Mouse (Mus musculus): ENCODE data around the gene Aipl1. TPM values are rescaled to one million over a fixed set of nuclear protein-coding genes. Genes with fewer than 3 reads are reported as not detected.

Gene Aipl1
- polyA plus RNA-seq (2015; fragmentation: Nextera tagmentation; extraction: Ambion mirVana), result 0.43 and 0.45 TPM in 2 replicates

DNA sequence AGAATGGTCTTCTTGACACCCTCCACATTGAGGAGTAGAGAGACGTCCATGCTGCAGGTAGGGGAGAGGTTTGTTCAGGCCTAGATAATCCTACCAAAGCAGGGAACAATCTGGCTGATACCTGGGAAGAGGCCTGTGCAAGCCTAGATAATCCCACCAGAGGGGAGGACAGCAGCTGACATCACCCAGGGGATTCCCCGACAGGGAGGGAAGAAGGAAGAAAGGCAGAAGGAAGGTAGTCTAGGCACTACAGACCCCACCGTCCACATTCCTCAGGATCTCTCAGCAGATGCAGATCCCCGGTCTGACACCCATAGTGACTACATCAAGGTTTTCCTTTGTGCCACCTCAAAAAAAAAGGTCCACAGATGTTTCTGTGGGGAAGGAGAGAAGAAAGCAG is at the start of gene Aipl1:
Gene Aipl1, minus strand, starts transcription at position 101 of the 400 bp plus-strand sequence.
- peaks cover 7% of the 10 kb centered on the region for H3K4me1 ChIP-seq

DNA sequence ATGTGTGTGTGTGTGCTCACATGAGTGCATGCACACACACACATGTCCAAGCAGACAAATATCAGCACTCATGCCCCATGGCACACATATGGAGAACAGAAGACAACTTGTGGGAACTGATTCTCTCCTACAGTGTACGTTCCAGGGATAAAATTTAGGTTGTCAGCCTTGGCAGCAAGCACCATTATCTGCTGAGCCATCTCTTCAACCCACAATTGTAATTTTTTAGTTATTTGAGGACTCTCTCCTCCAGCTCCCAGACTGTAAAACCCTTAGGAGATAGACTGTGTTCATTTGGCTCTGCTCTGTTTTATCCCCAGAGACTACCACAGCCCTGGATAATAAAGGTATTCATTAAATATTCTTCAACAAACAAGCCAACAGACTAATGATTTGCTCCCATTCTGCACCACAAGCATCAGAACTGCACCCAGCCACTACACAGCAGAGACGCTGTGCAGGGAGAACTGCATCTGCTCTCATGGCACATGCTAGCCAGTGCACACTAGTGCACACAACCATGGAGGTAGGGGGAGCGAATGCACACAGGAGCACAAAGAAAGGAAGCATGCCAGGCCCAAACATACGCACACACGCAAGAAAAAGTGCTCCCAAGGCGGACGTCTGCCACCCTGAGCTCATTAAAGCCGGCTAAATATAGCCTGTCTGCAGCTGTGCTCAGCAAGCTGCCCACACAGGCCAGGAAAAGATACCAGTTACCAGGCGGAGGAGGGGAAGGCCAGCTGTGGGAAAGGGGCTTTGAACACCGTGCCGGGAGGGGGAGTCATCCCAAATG is 49.1 kb upstream of the Aipl1 start:
- H3K27me3 ChIP-seq, result no peaks in the 10 kb centered on the region
- H3K4me1 ChIP-seq, result peaks cover 17% of the 10 kb centered on the region
- H3K4me3 ChIP-seq, result no peak overlapping the region
- peak; percentile 53; the same call in 1 of the 2 replicates for ATAC-seq (ENCODE audit: insufficient number of reproducible peaks, low FRiP score, low TSS enrichment, low read depth)
- peak overlapping the region; percentile 61; the same call in 1 of the 2 replicates for H3K27ac ChIP-seq
- H3K36me3 ChIP-seq, result no peaks in the 10 kb centered on the region
- WGBS, result 23% methylated on average over 11 of the region's 11 CpGs
- H3K9ac ChIP-seq, result no peak overlapping the region
- H3K9me3 ChIP-seq, result no peaks in the 10 kb centered on the region
- H3K4me2 ChIP-seq, result peak overlapping the region; percentile 2; the same call in 1 of the 2 replicates

More for the DNA sequence above, at the start of gene Aipl1:
- WGBS, result 73% methylated on average over 4 of the region's 4 CpGs
- Histone ChIP-seq H3K9ac (no peak within 1 kb of the TSS), H3K9me3 (no peaks in the 10 kb centered on the region), H3K4me2 (no peak within 1 kb of the TSS), H3K36me3 (no peaks in the 10 kb centered on the region), H3K27ac (no peak within 1 kb of the TSS), H3K27me3 (peaks cover 11% of the 10 kb centered on the region; the same call in 1 of the 2 replicates), H3K4me3 (no peak within 1 kb of the TSS)
- ATAC-seq (ENCODE audit: insufficient number of reproducible peaks, low FRiP score, low TSS enrichment, low read depth), result no peak

DNA sequence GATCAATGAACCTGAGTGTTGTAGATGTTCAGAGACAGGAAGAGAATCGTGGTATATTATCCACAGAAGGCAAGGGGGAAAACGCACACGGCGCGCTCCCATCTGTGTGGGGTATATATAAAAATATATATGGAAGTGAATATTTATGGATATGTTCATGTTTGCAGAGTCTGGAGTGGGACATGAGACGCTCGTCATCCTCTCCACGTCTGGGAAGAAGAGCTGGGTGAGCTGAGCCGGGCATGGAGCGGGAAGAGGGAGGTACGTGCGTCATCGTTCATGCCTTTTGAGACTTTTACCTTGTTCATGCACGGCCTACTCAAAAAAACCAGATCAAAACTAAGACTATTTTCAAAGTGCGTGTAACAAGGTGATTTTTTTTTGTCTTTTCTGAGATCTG is 47.0 kb upstream of the Aipl1 start:
- H3K4me2 ChIP-seq, result no peak overlapping the region
- H3K4me3 ChIP-seq, result no peak overlapping the region
- H3K27ac ChIP-seq, result no peak overlapping the region
- H3K9ac ChIP-seq, result no peak overlapping the region
- no peaks in the 10 kb centered on the region for H3K9me3 ChIP-seq
- peaks cover 17% of the 10 kb centered on the region for H3K4me1 ChIP-seq
- H3K36me3 ChIP-seq, result no peaks in the 10 kb centered on the region
- H3K27me3 ChIP-seq, result no peaks in the 10 kb centered on the region
- WGBS, result 93% methylated on average over 15 of the region's 15 CpGs
- no peak for ATAC-seq (ENCODE audit: insufficient number of reproducible peaks, low FRiP score, low TSS enrichment, low read depth)

DNA sequence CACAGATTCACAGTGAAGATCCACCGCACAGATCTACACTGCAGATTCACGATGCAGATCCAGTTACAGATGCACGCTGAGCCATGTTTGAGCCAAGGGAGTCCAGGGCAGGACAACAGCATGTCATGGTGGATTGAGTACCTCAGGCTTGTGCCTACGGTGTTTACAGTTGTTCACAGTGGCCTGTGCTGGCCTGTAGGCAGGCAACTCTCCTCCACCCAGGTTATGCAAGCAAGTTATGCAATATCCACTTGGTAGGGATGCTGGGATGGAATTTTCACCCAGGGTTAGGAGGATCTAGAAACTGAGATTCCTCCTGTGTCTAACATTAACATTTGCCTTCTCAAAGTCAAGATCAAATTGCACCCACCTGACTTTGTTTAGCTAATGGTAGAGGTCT is 45.3 kb upstream of the Aipl1 start:
- ATAC-seq (ENCODE audit: insufficient number of reproducible peaks, low FRiP score, low TSS enrichment, low read depth), result no peak
- Histone ChIP-seq H3K4me2 (no peak overlapping the region), H3K36me3 (no peaks in the 10 kb centered on the region), H3K4me3 (no peak overlapping the region), H3K4me1 (peaks cover 14% of the 10 kb centered on the region), H3K9ac (no peak overlapping the region), H3K27ac (no peak overlapping the region), H3K9me3 (no peaks in the 10 kb centered on the region), H3K27me3 (no peaks in the 10 kb centered on the region)
- WGBS, result 82% methylated on average over 4 of the region's 4 CpGs

DNA sequence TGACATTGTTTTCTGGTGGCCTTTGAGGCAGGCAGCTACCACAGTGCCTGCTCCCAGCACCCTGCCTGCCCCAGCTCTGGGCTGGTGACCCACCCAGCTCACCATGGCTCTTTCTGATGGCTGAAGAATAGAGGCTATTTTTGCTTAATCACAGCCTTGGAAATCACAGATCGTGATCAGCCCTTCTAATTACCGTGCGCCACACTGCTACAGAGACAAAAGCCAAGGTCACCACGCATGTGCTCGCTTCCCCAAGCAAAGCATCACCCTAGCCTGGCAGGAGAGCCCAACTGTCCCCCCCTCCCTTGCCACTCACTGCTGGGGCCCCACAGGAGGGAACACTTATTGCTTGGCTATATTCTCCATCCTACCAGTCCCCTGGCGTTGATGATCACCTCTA is 43.2 kb upstream of the Aipl1 start:
- Histone ChIP-seq H3K4me2 (no peak overlapping the region), H3K9me3 (no peaks in the 10 kb centered on the region), H3K4me3 (no peak overlapping the region), H3K4me1 (no peaks in the 10 kb centered on the region; the same call in 1 of the 2 replicates), H3K27me3 (no peaks in the 10 kb centered on the region), H3K27ac (no peak overlapping the region), H3K9ac (no peak overlapping the region), H3K36me3 (no peaks in the 10 kb centered on the region)
- WGBS, result 80% methylated on average over 6 of the region's 6 CpGs
- ATAC-seq (ENCODE audit: insufficient number of reproducible peaks, low FRiP score, low TSS enrichment, low read depth), result no peak

DNA sequence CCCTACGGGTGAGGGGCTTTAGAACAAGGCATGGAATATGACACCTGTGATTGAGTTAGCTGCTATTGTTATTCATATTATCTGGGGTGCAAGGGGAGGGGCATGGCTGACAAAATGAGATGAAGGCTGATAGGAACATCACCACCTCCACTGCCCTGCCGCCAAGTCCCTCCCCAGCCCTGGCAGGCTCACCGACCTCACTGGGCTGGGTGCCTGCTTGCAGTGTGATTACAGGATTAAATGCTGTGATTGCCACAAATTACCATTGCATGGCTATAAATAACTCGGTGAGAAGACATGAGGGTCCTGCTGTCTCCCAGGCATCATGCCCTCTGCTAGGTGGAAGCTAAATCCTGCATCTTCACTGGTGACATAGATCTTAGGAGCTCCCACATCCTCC is 41.3 kb upstream of the Aipl1 start:
- Histone ChIP-seq H3K4me2 (no peak overlapping the region), H3K27me3 (no peaks in the 10 kb centered on the region), H3K9me3 (no peaks in the 10 kb centered on the region), H3K4me3 (no peak overlapping the region), H3K4me1 (no peaks in the 10 kb centered on the region; the same call in 1 of the 2 replicates), H3K36me3 (no peaks in the 10 kb centered on the region), H3K27ac (no peak overlapping the region), H3K9ac (no peak overlapping the region)
- no peak for ATAC-seq (ENCODE audit: insufficient number of reproducible peaks, low FRiP score, low TSS enrichment, low read depth)
- 46% methylated on average over 4 of the region's 4 CpGs for WGBS

DNA sequence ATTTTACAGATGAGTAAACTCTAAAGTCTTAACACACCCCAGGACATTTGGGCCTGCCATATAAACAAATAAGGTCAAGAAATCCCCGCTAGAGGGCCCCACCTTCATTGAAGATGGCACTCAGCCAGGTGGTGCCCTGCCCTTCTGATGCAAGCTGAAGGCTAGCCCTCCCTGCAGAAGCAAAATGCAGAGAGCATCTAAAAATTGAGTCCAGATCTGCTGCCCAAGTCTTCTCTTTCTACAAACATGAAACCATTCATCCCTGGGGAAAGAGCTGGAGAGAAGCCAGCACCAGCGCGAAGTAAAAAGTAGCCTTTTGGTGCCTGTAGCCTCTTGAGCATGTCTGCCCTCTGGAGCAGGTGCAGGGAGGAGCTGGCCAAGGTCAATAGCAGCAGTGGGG is 40.7 kb upstream of the Aipl1 start:
- Histone ChIP-seq H3K4me1 (no peaks in the 10 kb centered on the region; the same call in 1 of the 2 replicates), H3K27me3 (no peaks in the 10 kb centered on the region), H3K36me3 (no peaks in the 10 kb centered on the region), H3K4me2 (no peak overlapping the region), H3K27ac (no peak overlapping the region), H3K9ac (no peak overlapping the region), H3K4me3 (no peak overlapping the region), H3K9me3 (no peaks in the 10 kb centered on the region)
- ATAC-seq (ENCODE audit: insufficient number of reproducible peaks, low FRiP score, low TSS enrichment, low read depth), result no peak
- WGBS, result 44% methylated on average over 3 of the region's 3 CpGs

DNA sequence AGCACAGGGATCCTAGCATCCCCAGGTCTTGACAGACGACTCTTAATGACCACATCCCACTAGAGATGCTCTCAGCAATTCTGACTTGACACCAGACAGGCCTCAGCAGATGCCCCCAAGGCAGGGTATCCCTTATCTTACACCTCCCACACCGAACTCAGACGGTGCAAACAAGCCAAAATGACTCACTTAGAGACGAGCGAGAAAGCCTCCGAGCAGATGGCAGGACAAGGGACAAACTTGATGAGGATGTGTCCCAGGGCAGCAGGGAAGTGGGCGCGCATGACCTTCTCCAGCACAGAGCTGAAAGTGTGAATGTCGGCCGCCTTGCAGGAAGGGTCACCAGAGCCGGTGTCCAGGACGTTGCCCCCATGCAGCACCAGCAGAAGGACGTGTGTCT is 36.9 kb upstream of the Aipl1 start:
- WGBS, result 76% methylated on average over 13 of the region's 13 CpGs
- Histone ChIP-seq H3K27me3 (no peaks in the 10 kb centered on the region), H3K36me3 (no peaks in the 10 kb centered on the region), H3K4me2 (no peak overlapping the region), H3K4me3 (no peak overlapping the region), H3K9ac (no peak overlapping the region), H3K27ac (no peak overlapping the region), H3K4me1 (no peaks in the 10 kb centered on the region; the same call in 1 of the 2 replicates), H3K9me3 (no peaks in the 10 kb centered on the region)
- no peak for ATAC-seq (ENCODE audit: insufficient number of reproducible peaks, low FRiP score, low TSS enrichment, low read depth)

DNA sequence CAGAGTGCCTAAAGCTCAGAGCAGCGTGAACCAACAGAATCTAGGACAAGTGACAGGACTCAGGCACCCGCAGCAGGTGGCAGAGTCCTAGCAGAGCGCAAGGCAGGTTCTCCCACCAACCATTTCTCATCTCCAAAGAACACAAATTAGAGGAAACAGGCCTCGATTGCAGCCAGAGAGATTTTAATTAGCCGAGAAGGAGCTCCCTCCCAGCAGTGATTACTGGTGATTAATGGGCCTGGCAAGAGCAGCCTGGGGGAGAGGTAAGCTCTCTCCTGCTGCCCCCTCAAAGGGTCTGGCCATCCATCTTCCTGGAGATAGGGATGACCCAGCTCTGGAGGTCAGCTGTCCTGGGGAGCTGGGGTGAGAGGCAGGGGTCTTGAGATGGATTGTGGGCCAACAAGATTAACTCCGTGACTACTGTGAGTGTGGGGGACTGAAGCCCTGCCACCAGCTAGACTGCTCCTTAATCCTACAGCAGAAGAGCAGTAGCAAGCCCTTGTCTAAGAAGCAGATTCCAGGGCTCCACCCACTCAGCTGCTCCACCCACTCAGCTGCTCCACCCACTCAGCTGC is 35.1 kb upstream of the Aipl1 start:
- no peak overlapping the region for H3K4me2 ChIP-seq
- no peak overlapping the region for H3K4me3 ChIP-seq
- no peak overlapping the region for H3K9ac ChIP-seq
- no peaks in the 10 kb centered on the region for H3K36me3 ChIP-seq
- no peak overlapping the region for H3K27ac ChIP-seq
- 31% methylated on average over 6 of the region's 6 CpGs for WGBS
- ATAC-seq (ENCODE audit: insufficient number of reproducible peaks, low FRiP score, low TSS enrichment, low read depth), result no peak
- no peaks in the 10 kb centered on the region for H3K9me3 ChIP-seq
- H3K4me1 ChIP-seq, result peaks cover 7% of the 10 kb centered on the region
- no peaks in the 10 kb centered on the region for H3K27me3 ChIP-seq

DNA sequence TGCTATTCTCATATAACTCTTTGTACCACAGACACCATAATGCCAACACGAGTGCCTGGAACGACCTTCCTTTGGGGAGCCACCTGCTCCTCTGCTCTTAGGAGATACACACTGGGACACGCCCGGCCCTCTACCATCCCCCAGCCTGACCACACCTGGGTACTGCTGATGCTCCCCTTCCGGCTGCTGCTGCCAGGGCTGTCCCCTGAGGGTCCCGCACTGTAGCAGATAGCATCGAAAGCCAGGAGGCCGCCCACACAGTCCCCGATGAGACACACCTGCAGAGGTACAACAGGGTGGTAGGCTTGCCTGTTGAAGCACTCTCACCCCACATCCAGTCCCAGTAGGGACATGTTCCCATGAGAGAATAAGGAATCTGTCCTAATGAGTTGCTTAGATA is 33.4 kb upstream of the Aipl1 start:
- Histone ChIP-seq H3K9ac (no peak overlapping the region), H3K4me1 (peaks cover 12% of the 10 kb centered on the region), H3K36me3 (no peaks in the 10 kb centered on the region), H3K4me2 (no peak overlapping the region), H3K27me3 (no peaks in the 10 kb centered on the region), H3K27ac (no peak overlapping the region), H3K4me3 (no peak overlapping the region), H3K9me3 (no peaks in the 10 kb centered on the region)
- no peak for ATAC-seq (ENCODE audit: insufficient number of reproducible peaks, low FRiP score, low TSS enrichment, low read depth)
- 72% methylated on average over 9 of the region's 9 CpGs for WGBS

DNA sequence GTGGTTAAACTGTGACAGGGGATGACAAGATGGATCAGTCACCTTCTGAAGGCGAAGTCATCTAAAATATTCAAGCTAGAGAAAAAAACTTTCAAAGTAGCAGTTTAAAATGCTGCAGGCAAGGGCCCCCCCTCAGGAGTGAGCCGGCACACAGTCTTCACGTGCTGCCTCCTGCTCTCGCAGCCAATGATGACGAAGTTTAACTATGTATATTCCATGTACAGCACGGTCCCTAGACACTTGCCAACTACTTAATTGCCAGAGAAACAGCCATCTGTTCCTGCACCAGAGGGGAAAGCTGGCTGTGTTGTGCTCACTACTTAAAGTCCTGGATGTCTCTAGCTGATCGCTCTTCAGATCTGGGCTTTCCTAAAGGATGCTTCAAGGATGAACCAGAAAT is 30.7 kb upstream of the Aipl1 start:
- no peak overlapping the region for H3K4me2 ChIP-seq
- H3K4me1 ChIP-seq, result peaks cover 12% of the 10 kb centered on the region
- H3K4me3 ChIP-seq, result no peak overlapping the region
- H3K27ac ChIP-seq, result no peak overlapping the region
- H3K36me3 ChIP-seq, result no peaks in the 10 kb centered on the region
- H3K9ac ChIP-seq, result no peak overlapping the region
- H3K27me3 ChIP-seq, result no peaks in the 10 kb centered on the region
- 0 out of 2 replicates have a peak, but pooled peaks cover 13% of the 10 kb centered on the region for H3K9me3 ChIP-seq
- 26% methylated on average over 7 of the region's 7 CpGs for WGBS
- no peak for ATAC-seq (ENCODE audit: insufficient number of reproducible peaks, low FRiP score, low TSS enrichment, low read depth)

DNA sequence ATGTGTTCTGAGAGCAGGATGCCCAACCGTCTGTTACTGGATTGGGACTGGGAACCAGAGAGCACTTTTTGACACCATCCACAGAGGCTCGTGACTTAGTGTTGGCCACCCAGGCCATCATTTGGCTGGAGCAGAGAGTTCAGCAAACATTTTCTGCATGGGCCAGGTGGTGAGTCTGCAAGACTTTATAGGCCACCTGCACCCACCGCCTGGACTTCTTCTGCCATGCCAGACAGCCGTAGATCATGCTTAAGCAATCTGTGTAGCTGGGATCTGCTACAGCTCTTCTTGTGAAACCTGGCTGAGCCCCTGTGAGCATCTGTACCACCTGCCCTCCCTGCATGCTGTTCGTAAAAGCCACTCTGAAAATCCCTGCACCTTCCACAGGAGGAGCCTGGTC is 30.0 kb upstream of the Aipl1 start:
- Histone ChIP-seq H3K9ac (no peak overlapping the region), H3K9me3 (0 out of 2 replicates have a peak, but pooled peaks cover 13% of the 10 kb centered on the region), H3K36me3 (no peaks in the 10 kb centered on the region), H3K27ac (no peak overlapping the region), H3K4me1 (peaks cover 12% of the 10 kb centered on the region), H3K4me3 (no peak overlapping the region), H3K27me3 (no peaks in the 10 kb centered on the region), H3K4me2 (no peak overlapping the region)
- WGBS, result 50% methylated on average over 5 of the region's 5 CpGs
- no peak for ATAC-seq (ENCODE audit: insufficient number of reproducible peaks, low FRiP score, low TSS enrichment, low read depth)
